Mouse (Mus musculus) embryonic facial prominence, embryonic 11.5 days (tissue): ENCODE measurements around the gene Spag9. TPM values are rescaled to one million over a fixed set of nuclear protein-coding genes. Genes with fewer than 3 reads are reported as not detected.

Source experiments
- ATAC-seq: fragments of 200-750 bp; cut with Nextera tagmentation; replicated peaks from 2 replicates; pipeline ENCODE4 v1.8.0; 2017; ENCODE audit warnings: low read depth; ENCODE audit not compliant: insufficient number of reproducible peaks, low FRiP score, low TSS enrichment
- DNase-seq: peaks from one replicate; pipeline ENCODE4 v3.0.0-alpha.2; 2015; ENCODE audit warnings: low spot score
- H3K27ac ChIP-seq: fragments of 300-500 bp; sonication (generic); replicated peaks from 2 replicates; pipeline ENCODE4 v1.5.1; 2014; ENCODE audit warnings: mild to moderate bottlenecking, low read depth, low read length, control low read depth
- H3K27me3 ChIP-seq: fragments of 300-500 bp; sonication (generic); 2 replicates; pipeline ENCODE4 v1.6.1; 2014; ENCODE audit warnings: mild to moderate bottlenecking, low read length, moderate library complexity, mixed read lengths; ENCODE audit not compliant: control insufficient read depth, insufficient read depth
- H3K36me3 ChIP-seq: fragments of 300-500 bp; sonication (generic); replicated peaks from 2 replicates; pipeline ENCODE4 v1.6.1; 2014; ENCODE audit warnings: low read depth, mild to moderate bottlenecking, low read length, moderate library complexity, mixed read lengths; ENCODE audit not compliant: control insufficient read depth, insufficient read depth
- H3K4me1 ChIP-seq: fragments of 300-500 bp; sonication (generic); 2 replicates; pipeline ENCODE4 v1.6.1; 2014; ENCODE audit warnings: low read length, mixed read lengths; ENCODE audit not compliant: control insufficient read depth, insufficient read depth
- H3K4me2 ChIP-seq: fragments of 300-500 bp; sonication (generic); 2 replicates; pipeline ENCODE4 v1.6.1; 2014; ENCODE audit warnings: low read depth, mild to moderate bottlenecking, control low read depth, low read length, moderate library complexity
- H3K4me3 ChIP-seq: fragments of 300-500 bp; sonication (generic); 2 replicates; pipeline ENCODE4 v1.5.1; 2014; ENCODE audit warnings: low read depth, low read length, control low read depth
- H3K9ac ChIP-seq: fragments of 300-500 bp; sonication (generic); replicated peaks from 2 replicates; pipeline ENCODE4 v1.6.1; 2014; ENCODE audit warnings: mild to moderate bottlenecking, control low read depth, low read length
- H3K9me3 ChIP-seq: fragments of 300-500 bp; sonication (generic); replicated peaks from 2 replicates; pipeline ENCODE4 v1.6.1; 2016; ENCODE audit warnings: mild to moderate bottlenecking, low read length, inconsistent platforms, mixed read lengths; ENCODE audit not compliant: control insufficient read depth
- WGBS: fragments of 180-500 bp; shearing (Covaris S2); extraction: QIAGEN DNeasy Blood & Tissue Kit; methylation state at CpG from one replicate; pipeline ENCODE4 v1.1.7; 2014; 5-methylcytosine and 5-hydroxymethylcytosine counted together
- polyA plus RNA-seq: library from polyadenylated mRNA; unstranded; fragments of >200 nt; fragmentation: Nextera tagmentation; extraction: Ambion mirVana; gene quantifications from 2 replicates; pipeline ENCODE4 v1.2.1, GENCODE M21; 2014

Spag9 gene
- polyA plus RNA-seq, 1 experiment from 2014 or later: 42.4 TPM

DNA sequence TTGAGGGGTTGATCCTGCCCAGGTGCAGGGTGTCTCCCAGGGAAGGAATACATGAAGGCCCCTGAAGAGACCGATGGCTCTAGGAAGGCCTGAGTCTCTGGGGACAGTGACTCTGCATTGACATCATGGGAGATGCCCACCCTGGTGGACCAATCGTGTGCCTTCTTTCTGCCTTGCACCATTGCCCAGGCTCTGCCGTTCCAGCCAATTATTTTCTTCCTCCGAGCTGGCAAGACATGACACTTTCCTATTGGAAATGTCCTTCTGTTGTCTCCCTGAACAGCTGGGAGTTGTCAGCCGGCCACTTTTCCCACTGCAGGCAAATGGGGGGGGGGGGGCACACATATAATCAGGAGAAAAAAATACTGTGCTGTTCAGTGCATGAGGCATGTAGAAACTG lies 172.3 kb downstream of the Spag9 start:
- DNase-seq (no peak), ATAC-seq (no peak)
- H3K27ac ChIP-seq: no peak overlapping the region
- no peaks in the 10 kb centered on the region for H3K27me3 ChIP-seq
- H3K4me1 ChIP-seq: no peaks in the 10 kb centered on the region
- no peaks in the 10 kb centered on the region for H3K36me3 ChIP-seq
- no peak overlapping the region for H3K9ac ChIP-seq
- WGBS: 60% methylated on average over 5 of the region's 5 CpGs
- H3K4me2 ChIP-seq: no peak overlapping the region
- H3K9me3 ChIP-seq: no peaks in the 10 kb centered on the region
- H3K4me3 ChIP-seq: no peak overlapping the region

GRCm38 (mm10) chr11:94169596-94169995 lies 173.7 kb downstream of the Spag9 start:
- Histone ChIP-seq H3K27me3 (no peaks in the 10 kb centered on the region), H3K4me2 (no peak overlapping the region), H3K9ac (no peak overlapping the region), H3K9me3 (no peaks in the 10 kb centered on the region), H3K4me1 (no peaks in the 10 kb centered on the region), H3K36me3 (no peaks in the 10 kb centered on the region), H3K27ac (no peak overlapping the region), H3K4me3 (no peak overlapping the region)
- WGBS: 73% methylated on average over 5 of the region's 5 CpGs
- ATAC-seq (no peak), DNase-seq (no peak)

- Histone ChIP-seq H3K4me2 (no peak overlapping the region), H3K27ac (no peak overlapping the region), H3K9ac (no peak overlapping the region), H3K4me3 (no peak overlapping the region), H3K4me1 (no peaks in the 10 kb centered on the region), H3K27me3 (no peaks in the 10 kb centered on the region), H3K36me3 (no peaks in the 10 kb centered on the region), H3K9me3 (no peaks in the 10 kb centered on the region)
- DNase-seq (no peak), ATAC-seq (no peak)
- WGBS: 85% methylated on average over 5 of the region's 5 CpGs
Observed at GRCm38 (mm10) chr11:94171691-94172090, 175.8 kb downstream of the Spag9 start.

- H3K4me3 ChIP-seq: no peak overlapping the region
- no peaks in the 10 kb centered on the region for H3K36me3 ChIP-seq
- DNase-seq (no peak), ATAC-seq (no peak)
- no peak overlapping the region for H3K9ac ChIP-seq
- no peaks in the 10 kb centered on the region for H3K9me3 ChIP-seq
- 71% methylated on average over 9 of the region's 9 CpGs for WGBS
- no peaks in the 10 kb centered on the region for H3K4me1 ChIP-seq
- no peak overlapping the region for H3K4me2 ChIP-seq
- no peaks in the 10 kb centered on the region for H3K27me3 ChIP-seq
- H3K27ac ChIP-seq: no peak overlapping the region
Observed at GRCm38 (mm10) chr11:94172186-94172585, 176.3 kb downstream of the Spag9 start.

DNA sequence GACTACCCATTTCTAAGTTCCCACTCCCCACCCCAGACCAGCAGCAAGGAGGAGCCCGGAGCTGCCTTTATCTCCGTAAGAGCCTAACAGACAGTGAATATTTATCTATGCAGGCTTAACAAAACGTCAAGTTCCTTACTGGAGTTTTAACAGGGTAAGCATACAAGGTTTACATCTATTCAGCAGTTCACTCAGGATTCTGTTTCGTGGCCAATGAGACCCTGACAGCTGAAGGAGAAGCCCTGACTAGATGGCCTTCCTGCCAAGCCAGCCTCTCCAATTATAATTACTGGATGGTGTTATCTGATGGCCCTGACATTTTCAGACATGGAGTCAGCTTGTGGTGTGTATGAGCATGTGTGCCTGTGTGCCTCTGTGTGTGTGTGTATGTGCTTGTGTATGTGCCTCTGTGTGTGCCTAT lies 177.8 kb downstream of the Spag9 start:
- H3K4me1 ChIP-seq: no peaks in the 10 kb centered on the region
- H3K4me2 ChIP-seq: no peak overlapping the region
- H3K36me3 ChIP-seq: no peaks in the 10 kb centered on the region
- H3K4me3 ChIP-seq: no peak overlapping the region
- ATAC-seq (no peak), DNase-seq (no peak)
- H3K27ac ChIP-seq: no peak overlapping the region
- no peaks in the 10 kb centered on the region for H3K9me3 ChIP-seq
- 62% methylated on average over 4 of the region's 4 CpGs for WGBS
- H3K27me3 ChIP-seq: no peaks in the 10 kb centered on the region
- H3K9ac ChIP-seq: no peak overlapping the region

GRCm38 (mm10) chr11:94175288-94175687 lies 179.4 kb downstream of the Spag9 start:
- H3K4me2 ChIP-seq: no peak overlapping the region
- no peaks in the 10 kb centered on the region for H3K9me3 ChIP-seq
- no peaks in the 10 kb centered on the region for H3K36me3 ChIP-seq
- DNase-seq (no peak), ATAC-seq (no peak)
- no peaks in the 10 kb centered on the region for H3K4me1 ChIP-seq
- H3K9ac ChIP-seq: no peak overlapping the region
- H3K27ac ChIP-seq: no peak overlapping the region
- WGBS: 52% methylated on average over 7 of the region's 7 CpGs
- H3K4me3 ChIP-seq: no peak overlapping the region
- no peaks in the 10 kb centered on the region for H3K27me3 ChIP-seq

Other genes with a start within 250 kb of the Spag9 start
- gene Utp18, start 110.3 kb upstream of the Spag9 start, polyA plus RNA-seq: 49.2 and 53.0 TPM in 2 replicates
- gene Mbtd1, start 110.2 kb upstream of the Spag9 start, polyA plus RNA-seq: 29.1 and 31.3 TPM in 2 replicates
- 230 and 250 TPM in 2 replicates for gene Nme2, start 39.8 kb upstream of the Spag9 start, polyA plus RNA-seq
- 425 and 429 TPM in 2 replicates for gene Gm20390, start 27.8 kb upstream of the Spag9 start, polyA plus RNA-seq
- gene Nme1, start 27.6 kb upstream of the Spag9 start, polyA plus RNA-seq: 188 and 218 TPM in 2 replicates
- 32.0 and 32.8 TPM in 2 replicates for gene Tob1, start 215.4 kb downstream of the Spag9 start, polyA plus RNA-seq
- 4.2 and 5.0 TPM in 2 replicates for gene Wfikkn2, start 249.9 kb downstream of the Spag9 start, polyA plus RNA-seq